Mouse (Mus musculus) cortical plate, adult 2 months (tissue): ENCODE measurements at regions not wholly inside any gene's neighbourhood (a gene's known extent, or its start where the extent isn't known, plus 50 kb on each side); places are given as distances from the start of the nearest gene placed in this dataset.

ENCODE experiments used
- CTCF ChIP-seq: fragments of 200-500 bp; IDR thresholded peaks from 2 replicates; pipeline ENCODE4 v1.5.1; 2011; ENCODE audit warnings: mild to moderate bottlenecking, control low read depth, low read length; ENCODE audit not compliant: insufficient read depth; ENCODE audit errors: extremely low read depth
- POLR2A ChIP-seq: fragments of 200-500 bp; IDR thresholded peaks from 2 replicates; pipeline ENCODE4 v1.6.1; 2011; ENCODE audit warnings: mild to moderate bottlenecking, low read length, control low read depth; ENCODE audit not compliant: insufficient read depth; ENCODE audit errors: extremely low read depth

DNA sequence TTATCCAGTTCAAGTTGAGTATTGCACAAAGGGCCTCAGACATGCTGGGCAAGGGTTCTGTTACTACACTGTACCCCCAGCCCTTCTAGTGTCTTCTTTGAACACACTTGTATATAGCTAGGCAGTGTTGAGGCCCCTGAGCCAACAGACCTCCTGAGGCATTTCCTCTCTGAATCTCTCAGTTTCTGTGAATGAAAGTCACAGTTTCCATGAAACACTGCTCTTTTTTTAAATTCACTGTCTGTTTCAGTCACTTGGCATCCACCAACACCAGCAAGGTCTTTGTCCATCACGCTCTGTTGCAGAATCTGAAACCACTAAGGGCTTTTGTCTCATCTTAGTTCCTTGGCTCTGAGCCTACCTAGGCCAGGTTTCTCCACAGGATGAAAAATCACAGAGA lies 82.5 kb downstream of the Maf start:
- TF ChIP-seq POLR2A (no peak), CTCF (no peak)
